Comparison of ENCODE assay signal across 8 mouse cellular contexts in the genomic region with DNA sequence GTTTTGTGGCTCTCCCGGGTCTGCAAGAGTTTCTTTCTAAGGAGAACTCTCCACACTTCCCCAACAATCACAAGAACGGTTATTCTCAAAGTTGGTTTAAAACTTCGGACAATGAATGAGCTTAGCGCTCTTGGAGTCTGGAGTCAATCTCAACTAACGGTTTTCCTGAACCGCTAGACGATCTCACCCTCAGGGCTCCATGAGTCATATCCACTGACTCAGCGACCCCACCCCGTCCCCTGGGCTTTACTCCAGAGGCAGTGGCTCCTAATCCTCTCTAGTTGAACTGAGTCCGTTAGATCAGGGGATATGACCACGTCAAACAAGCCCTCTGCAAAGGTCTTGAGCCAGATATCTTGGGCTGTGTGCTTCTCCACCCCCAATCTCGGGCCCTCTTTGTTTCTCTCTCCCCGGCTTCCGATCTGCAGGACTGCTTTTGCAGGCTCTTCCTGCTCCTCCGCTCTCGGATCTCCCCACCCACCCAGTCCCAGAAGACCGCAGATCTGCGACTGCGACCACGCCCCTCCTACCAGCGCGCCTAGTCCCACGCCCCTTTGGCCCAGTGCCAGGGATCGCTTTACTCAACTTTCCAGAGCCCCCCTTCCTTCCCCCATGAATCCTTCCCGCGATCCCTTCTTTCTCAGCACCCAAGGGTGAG. TPM values are rescaled to one million over a fixed set of nuclear protein-coding genes. Genes with fewer than 3 reads are reported as not detected.
DNase-seq lines count a peak whose midpoint lies in the region; ATAC-seq and TF ChIP-seq lines count a peak whose summit lies in the region.

Vim (plus strand) TSS at position 520 of the 658 bp plus-strand sequence.

- peaks cover 31% of the 10 kb centered on the region for H3K4me1 ChIP-seq in embryonic facial prominence, embryonic 10.5 days
- peaks cover 21% of the 10 kb centered on the region for H3K4me1 ChIP-seq in limb, embryonic 14.5 days (ENCODE audit: control insufficient read depth, insufficient read depth, low read length)
- H3K4me1 ChIP-seq in midbrain, embryonic 16.5 days (ENCODE audit: control insufficient read depth, insufficient read depth, low read length) = peaks cover 15% of the 10 kb centered on the region

- H3K36me3 ChIP-seq in embryonic facial prominence, embryonic 10.5 days (replicated peaks) = peaks cover 24% of the 10 kb centered on the region
- H3K36me3 ChIP-seq in limb, embryonic 14.5 days (ENCODE audit: control insufficient read depth, insufficient read depth, low read length) = peaks cover 22% of the 10 kb centered on the region
- no peaks in the 10 kb centered on the region for H3K36me3 ChIP-seq in midbrain, embryonic 16.5 days (ENCODE audit: control insufficient read depth, insufficient read depth, low read length)
- H3K36me3 ChIP-seq in splenic B cell, adult 2 months (ENCODE audit: control insufficient read depth, insufficient read depth, low read length, poor library complexity, severe bottlenecking) = peaks cover 8% of the 10 kb centered on the region; the same call in 1 of the 2 replicates

- H3K27me3 ChIP-seq in embryonic facial prominence, embryonic 10.5 days (replicated peaks; ENCODE audit: low read depth, poor library complexity, severe bottlenecking) = peaks cover 12% of the 10 kb centered on the region; the same call in 1 of the 2 replicates
- H3K27me3 ChIP-seq in limb, embryonic 14.5 days (ENCODE audit: control insufficient read depth, insufficient read depth, low read length) = no peaks in the 10 kb centered on the region
- no peaks in the 10 kb centered on the region for H3K27me3 ChIP-seq in midbrain, embryonic 16.5 days (ENCODE audit: control insufficient read depth, insufficient read depth, low read depth, low read length)
- no peaks in the 10 kb centered on the region for H3K27me3 ChIP-seq in splenic B cell, adult 2 months (ENCODE audit: control insufficient read depth, insufficient read depth, low read length, poor library complexity, severe bottlenecking)

- H3K4me2 ChIP-seq in limb, embryonic 14.5 days (replicated peaks; ENCODE audit: low read depth, low read length, severe bottlenecking) = peak within 1 kb of the TSS; percentile 69
- peak within 1 kb of the TSS; percentile 92 for H3K4me2 ChIP-seq in midbrain, embryonic 16.5 days (ENCODE audit: low read length)

- DNase-seq in 416B (ENCODE audit: low read depth) = peak; percentile 99
- DNase-seq in adrenal gland, adult 8-10 months = peak; percentile 78
- peak; percentile 93 for DNase-seq in embryonic facial prominence, embryonic 10.5 days (ENCODE audit: low spot score)
- DNase-seq in heart, adult 11 months = peak; percentile 99
- DNase-seq in kidney, adult 11 months = peak; percentile 48
- DNase-seq in limb, embryonic 14.5 days (ENCODE audit: low spot score) = peak; percentile 96
- peak; percentile 85 for DNase-seq in splenic B cell, adult 2 months (ENCODE audit: low read depth, low spot score)

- peak; percentile 32; the same call in 1 of the 2 replicates for TF ChIP-seq POLR2A in limb, embryonic 14.5 days (IDR thresholded peaks at IDR 0.05; ENCODE audit: borderline replicate concordance, extremely low read depth, insufficient read depth, insufficient read length)

- peak; percentile 91 for ATAC-seq in limb, embryonic 14.5 days (ENCODE audit: low FRiP score, low read depth)
- peak; percentile 88 for ATAC-seq in midbrain, embryonic 16.5 days

- H3K27ac ChIP-seq in embryonic facial prominence, embryonic 10.5 days (replicated peaks) = peak within 1 kb of the TSS; percentile 94
- peak within 1 kb of the TSS; percentile 94 for H3K27ac ChIP-seq in limb, embryonic 14.5 days (replicated peaks; ENCODE audit: low read depth, low read length)
- peak within 1 kb of the TSS; percentile 86 for H3K27ac ChIP-seq in midbrain, embryonic 16.5 days (ENCODE audit: low read length)

- H3K9ac ChIP-seq in limb, embryonic 14.5 days (ENCODE audit: low read depth, low read length, severe bottlenecking) = peak within 1 kb of the TSS; percentile 89
- H3K9ac ChIP-seq in midbrain, embryonic 16.5 days (ENCODE audit: low read depth, low read length) = peak within 1 kb of the TSS; percentile 79

- peak within 1 kb of the TSS; percentile 83 for H3K4me3 ChIP-seq in embryonic facial prominence, embryonic 10.5 days
- H3K4me3 ChIP-seq in limb, embryonic 14.5 days (replicated peaks; ENCODE audit: low read length) = peak within 1 kb of the TSS; percentile 78
- peak within 1 kb of the TSS; percentile 71 for H3K4me3 ChIP-seq in midbrain, embryonic 16.5 days (ENCODE audit: low read depth, low read length)

- H3K9me3 ChIP-seq in embryonic facial prominence, embryonic 10.5 days = no peaks in the 10 kb centered on the region
- H3K9me3 ChIP-seq in limb, embryonic 14.5 days (ENCODE audit: control insufficient read depth, low read length) = no peaks in the 10 kb centered on the region
- H3K9me3 ChIP-seq in midbrain, embryonic 16.5 days (replicated peaks; ENCODE audit: control insufficient read depth, low read length, poor library complexity, severe bottlenecking) = no peaks in the 10 kb centered on the region

- under 1% methylated on average over 26 of the region's 26 CpGs for WGBS in embryonic facial prominence, embryonic 10.5 days
- WGBS in limb, embryonic 14.5 days = under 1% methylated on average over 26 of the region's 26 CpGs
- under 1% methylated on average over 26 of the region's 26 CpGs for WGBS in midbrain, embryonic 16.5 days

RNA-seq across cellular contexts. Expression of gene Vim, which starts in this region (rescaled TPM):
- total RNA-seq in adrenal gland, adult 8-10 months (2022) = 100 to 1,000 TPM; 106 to 291 (median 155) TPM
- polyA plus RNA-seq in embryonic facial prominence, embryonic 10.5 days (2016; fragmentation: Nextera tagmentation; extraction: Ambion mirVana) = 433 and 466 TPM in 2 replicates
- 1,568 and 2,459 TPM in 2 replicates for polyA plus RNA-seq in limb, embryonic 14.5 days (2012; rRNA removed)
- 1,202 and 1,226 TPM in 2 replicates for polyA plus RNA-seq in limb, embryonic 14.5 days (2014; fragmentation: Nextera tagmentation; extraction: Ambion mirVana)
- polyA plus RNA-seq in midbrain, embryonic 16.5 days (2015; fragmentation: Nextera tagmentation; extraction: Ambion mirVana) = 306 and 363 TPM in 2 replicates

Comparison
In these comparisons a context has a peak if more than half of its experiments do, and no peak if none do; other contexts are left out.
1. Peak in every context shown above with its lines: DNase-seq, ATAC-seq, H3K4me3 ChIP-seq and H3K27ac ChIP-seq.
2. DNase-seq: peak in every context shown above with its lines; median percentile 99 in 416B; 99 in heart, adult 11 months; 96 in limb, embryonic 14.5 days; 93 in embryonic facial prominence, embryonic 10.5 days; 85 in splenic B cell, adult 2 months; 78 in adrenal gland, adult 8-10 months; 48 in kidney, adult 11 months.